Mouse (Mus musculus): ENCODE data around the gene Tmem213.

Gene Tmem213

DNA sequence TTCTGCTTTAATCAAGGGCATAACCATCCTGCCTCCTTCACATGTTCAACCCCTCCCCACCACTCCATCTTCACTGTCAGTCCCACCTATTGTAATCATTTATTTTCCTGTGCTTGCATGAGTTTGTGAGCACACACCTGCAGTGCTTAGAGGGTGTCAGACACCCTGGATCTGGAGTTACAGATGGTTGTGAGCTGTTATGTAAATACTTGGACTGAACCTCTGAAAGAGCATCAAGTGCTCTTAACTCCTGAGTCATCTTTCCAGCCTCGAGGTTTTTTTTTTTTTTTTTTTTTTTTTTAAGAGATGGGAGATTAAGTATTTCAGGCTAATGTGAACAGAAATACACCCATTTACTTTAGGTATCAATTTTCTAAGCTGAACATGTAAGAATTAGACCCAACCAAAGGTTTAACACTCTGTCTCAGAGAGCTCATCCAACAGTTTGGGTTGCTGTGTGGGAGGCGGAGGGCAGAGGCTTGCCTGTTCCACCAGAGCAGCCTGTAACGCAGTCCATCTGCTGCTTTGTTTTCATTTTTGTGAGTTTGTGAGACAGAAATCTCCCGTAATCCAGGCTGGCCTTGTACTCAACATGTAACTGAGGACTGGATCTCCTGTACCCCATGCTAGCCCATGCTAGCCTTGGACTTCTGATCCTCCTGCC is 7.2 kb downstream of the Tmem213 start:
- no peak for DNase-seq (ENCODE audit: low read depth, low spot score)

DNA sequence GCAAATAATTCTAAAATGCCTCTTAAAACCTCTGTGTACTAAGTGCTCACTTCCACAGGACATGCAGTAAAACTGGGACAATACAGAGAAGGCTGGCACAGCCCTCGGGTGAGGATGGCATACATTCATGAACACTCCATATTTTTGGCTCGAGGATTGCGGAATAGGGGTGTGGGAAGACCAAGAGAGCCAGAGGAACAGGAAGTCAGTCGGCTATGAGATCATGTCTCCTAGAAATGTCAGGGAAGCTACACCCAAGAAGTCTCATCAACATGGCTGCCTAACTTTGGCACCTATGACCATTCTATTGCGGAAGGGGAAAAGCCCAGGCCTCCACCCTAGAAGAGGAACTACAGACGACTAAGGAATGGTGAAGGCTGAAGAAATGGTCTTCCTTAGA is 9.3 kb downstream of the Tmem213 start:
- no peak for DNase-seq (ENCODE audit: low read depth, low spot score)

DNA sequence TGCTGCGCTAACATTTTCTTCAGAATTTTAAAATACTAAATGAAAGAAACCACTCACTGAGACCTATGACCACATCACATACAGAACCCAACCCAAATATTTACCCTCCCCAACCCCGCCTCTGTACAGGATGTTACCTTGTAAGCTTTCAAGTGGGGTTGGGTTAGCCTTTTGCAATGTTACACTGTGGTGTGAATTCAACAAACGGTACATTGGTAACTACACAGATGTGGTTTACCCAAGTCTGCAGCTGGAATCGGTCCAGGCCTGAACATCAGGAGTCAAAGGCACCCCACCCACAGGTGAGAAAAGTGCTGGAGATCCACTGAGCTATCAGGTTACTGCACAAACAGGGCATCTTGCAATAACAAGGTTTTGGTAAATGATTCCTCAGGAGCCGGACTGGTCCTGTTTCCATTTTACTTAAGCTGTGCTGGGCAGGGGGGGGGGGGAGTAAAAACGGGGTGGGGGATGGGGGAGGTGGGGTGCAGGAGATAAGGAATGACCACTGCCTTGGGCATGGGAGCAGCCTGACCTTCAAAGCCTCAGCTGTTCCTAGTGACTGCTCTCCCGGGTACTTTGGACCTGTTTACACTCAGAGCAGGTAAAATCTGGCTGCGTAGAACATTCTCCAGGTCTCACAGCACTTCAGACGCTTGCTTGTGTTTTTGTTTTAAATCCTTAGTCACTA is 11.8 kb downstream of the Tmem213 start:
- no peak for DNase-seq (ENCODE audit: low read depth, low spot score)

DNA sequence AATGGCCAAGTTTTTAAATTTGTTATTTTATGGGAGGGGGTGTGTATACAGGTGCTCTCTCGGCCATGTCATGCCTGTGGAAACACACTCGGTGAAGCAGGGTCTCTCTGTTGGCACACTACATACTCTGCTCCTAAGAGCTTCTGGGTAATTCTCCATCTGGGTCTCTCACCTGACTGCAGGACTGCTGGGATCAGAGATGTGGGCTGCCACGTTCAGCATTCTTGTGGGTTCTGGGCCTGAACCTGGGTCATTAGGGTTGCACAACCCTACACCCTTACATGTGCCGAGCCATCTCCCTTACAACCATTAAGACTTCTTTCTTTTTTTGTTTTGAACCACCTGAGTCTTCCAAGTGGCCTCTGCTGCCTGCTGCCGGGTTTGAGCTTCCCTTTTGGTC is 12.8 kb downstream of the Tmem213 start:
- DNase-seq (ENCODE audit: low read depth, low spot score): no peak

DNA sequence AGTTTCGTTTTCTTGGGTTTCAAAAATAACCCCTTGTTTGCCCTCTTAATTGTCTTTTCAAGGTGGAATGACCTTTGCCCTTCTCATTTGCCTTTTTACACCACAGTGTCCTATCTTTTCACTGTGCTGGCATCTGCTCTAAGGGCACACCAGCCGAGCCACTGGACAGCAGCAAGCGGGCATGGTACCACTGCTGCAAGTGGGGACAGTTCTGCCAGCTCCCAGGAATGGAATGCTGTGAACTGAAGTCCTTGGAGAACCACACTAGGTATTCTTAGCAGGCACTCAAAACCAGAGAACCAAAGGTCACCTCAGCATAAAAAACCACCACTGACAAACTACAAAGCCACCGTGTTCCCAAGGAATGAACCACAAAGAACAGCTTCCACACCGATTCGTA is 13.7 kb downstream of the Tmem213 start:
- DNase-seq (ENCODE audit: low read depth, low spot score): no peak

DNA sequence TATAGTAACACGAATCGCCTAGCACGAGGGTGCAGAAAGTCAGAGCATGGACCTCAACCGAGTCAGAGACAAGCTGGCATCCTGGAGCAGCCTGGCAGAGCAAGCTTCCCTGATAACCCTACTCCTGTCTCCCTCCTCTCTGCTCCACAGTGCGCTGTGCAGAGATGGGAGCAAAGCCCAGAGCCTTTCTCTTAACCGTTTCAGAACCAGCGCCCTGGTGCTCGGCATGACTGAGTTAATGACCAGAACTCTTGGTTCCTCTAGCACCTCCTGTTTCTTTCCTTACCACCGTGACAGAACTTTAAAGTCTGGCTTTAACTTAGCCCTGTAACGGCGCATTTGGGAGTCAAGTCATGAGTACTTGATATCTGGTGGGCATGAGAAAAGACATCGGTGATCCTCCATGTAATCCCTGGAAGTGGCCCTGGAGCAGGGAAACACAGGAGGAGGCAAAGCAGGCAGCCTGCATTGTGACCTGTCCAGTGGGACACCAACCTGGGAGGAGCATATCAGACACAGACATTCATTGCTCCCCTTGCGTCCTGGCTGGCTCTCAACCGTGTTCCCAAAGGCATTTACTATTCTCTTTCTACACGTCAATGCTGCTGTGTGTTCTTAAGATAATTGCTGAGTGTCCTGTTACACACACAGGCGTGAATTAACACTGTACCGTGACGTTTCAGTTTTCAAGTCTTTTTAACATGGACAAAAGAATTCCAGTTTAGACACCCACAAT is 14.6 kb downstream of the Tmem213 start:
- no peak for DNase-seq (ENCODE audit: low read depth, low spot score)

DNA sequence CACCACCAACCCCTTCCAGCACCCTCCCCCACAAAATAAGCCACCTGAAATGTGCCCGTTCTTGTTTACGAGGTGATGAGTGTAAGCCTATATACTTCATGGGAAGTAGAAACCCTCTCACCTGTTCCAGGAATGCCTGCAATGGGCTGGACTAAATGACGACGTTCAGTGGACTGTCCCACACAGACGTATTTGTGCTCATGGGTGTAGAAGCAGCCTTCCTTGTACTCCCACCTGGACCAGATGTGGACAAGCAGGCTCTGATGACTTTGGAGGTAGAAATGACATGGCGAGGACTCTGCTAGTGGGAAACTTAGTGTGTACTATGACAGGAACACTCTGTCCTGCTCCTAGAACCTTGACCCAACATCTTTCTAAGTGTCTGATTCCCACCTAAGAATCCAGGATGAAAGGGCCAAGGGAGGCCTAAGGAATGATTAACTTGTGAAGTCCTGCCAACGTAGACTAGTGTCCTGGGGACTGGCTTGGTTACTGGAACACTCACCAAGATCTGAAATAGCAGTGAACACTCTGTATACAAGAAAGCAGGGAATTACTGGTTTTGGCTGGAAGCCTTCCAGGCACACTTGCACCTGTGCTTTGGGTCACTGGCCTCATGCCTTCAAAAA is 15.3 kb downstream of the Tmem213 start, which contains the start of gene Atp6v0a4:
Gene Atp6v0a4 (minus strand): TSS at position 380 of the 629 bp plus-strand sequence.
- DNase-seq (ENCODE audit: low read depth, low spot score): no peak

DNA sequence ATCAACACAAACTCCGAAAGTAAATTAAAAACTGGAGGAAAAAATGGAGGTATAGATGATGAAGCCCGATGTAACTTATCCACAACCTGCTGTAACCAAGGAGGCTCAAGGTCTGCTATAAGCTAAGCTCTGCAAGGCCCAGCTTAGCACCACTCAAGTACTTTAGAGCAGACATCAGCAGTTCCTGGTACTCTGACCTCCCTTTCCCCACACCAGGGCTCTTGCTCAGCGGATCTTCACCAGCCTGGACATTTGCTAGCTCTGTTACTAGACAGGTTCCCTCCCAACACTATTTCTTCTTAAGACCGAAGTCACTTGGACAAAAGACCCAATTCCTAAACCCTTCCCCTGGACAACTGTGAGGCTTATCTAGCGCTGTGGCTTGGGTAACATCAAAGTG is 15.8 kb downstream of the Tmem213 start:
- DNase-seq (ENCODE audit: low read depth, low spot score): no peak

DNA sequence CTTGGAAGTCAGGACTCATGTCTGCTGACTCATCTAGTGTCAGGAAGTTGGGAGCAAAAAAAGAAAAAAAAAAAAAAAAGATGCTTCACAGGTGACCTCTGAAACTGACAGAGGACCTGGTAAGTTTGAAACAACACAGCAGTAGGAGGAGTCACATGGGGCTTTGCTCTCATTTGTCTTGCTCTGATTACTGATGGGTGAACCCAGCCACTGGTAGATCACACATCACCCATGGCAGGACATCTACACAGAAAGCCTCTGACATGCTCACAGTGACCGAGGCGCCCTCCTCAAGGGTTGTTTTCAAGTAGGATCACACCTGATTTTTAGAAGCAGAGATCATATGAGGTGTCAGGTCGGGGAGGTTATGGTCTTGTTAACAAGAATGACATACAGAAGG is 16.4 kb downstream of the Tmem213 start:
- DNase-seq (ENCODE audit: low read depth, low spot score): no peak

DNA sequence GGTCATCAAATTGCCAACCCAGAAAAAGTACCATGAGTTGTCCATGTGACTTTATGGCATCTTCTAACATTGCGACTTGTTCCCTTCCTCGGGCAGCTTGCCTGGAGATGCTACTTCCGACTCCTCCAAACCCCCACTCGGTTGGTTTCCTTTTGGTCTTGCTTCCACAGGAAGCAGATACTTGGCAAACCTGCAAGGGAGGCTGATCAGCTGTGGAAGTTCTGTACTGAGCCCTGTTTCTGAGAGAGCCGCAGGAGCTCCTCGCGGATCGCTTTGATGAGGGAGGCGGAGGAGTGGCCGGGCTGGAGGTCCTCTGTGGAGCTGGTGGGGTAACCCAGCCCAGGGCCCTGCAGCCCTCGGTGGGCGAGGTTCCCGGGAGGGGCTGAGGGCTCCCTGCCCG is 19.1 kb downstream of the Tmem213 start:
- no peak for DNase-seq (ENCODE audit: low read depth, low spot score)

DNA sequence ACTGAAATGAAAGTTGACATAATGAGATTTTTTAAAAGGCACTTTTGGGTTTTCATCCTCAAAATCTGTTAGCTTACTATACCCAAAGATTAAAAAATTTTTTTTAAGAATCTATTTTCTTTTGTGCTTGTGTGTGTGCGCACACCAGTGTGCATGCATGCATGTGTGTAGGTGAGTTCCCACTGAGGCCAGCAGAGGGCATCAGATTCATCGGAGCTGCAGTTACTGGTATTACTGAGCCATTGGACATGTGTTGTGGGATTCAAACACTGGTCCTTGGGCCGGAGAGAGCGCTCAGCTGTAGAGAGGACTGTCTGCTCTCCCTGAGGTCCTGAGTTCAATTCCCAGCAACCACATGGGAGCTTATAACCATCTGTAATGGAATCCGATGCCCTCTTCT is 20.8 kb downstream of the Tmem213 start:
- DNase-seq (ENCODE audit: low read depth, low spot score): peak; percentile 53

DNA sequence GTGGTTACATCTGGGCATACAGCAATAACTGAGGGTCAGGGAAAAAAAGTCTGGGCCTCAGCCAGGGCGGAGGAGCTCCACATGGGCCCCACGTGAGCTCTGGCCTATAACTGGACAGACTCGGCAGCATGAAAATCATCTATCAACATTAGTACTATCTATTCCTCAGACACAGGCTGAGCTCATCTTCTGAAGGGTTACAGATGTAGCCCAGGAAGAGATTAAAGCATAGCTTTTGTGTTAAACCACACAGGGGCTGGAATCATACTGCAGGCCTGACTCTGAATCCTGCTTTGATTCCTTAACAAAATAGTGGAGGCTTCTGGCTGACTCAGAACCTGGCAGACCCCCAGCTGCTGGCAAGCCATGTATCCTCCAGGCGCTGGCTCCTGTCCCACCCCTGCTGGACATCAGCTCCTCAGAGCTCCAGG is 22.8 kb downstream of the Tmem213 start:
- DNase-seq (ENCODE audit: low read depth, low spot score): no peak

DNA sequence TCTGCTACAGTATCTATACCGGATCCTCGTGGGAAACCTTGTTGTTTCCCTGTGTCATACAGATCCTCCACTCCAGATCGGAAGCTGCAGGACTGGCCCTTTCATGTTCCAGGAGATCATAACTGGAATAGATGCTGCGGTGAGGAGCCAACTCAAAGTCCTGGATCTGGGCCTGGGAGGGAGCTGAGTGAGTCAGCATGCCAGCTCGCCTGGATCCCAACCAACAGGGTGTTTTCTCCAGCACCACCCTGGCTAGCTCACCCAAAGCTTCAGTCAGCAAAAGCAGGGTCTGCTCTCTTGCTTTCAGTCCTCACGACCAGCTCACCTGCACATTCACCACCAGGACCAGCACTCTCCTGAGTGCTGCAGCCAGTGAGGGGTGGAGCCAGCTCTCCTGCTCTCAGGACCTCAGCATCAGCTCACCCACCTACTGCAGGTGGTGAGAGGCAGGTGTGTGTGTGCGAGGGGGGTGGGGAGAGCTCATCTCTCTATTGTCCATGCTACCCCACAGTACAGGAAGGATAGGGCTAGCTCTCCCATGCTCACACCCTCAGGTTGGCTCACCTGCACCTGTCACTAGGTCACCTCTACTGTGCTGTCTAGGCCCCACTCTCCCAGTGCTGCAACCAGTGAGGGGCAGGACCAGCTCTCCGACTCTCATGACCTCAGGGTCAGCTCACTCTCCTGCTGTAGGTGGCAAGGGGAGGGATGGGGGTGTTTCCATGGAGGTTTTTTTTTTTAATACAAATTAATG is 25.9 kb downstream of the Tmem213 start:
- no peak for DNase-seq (ENCODE audit: low read depth, low spot score)

DNA sequence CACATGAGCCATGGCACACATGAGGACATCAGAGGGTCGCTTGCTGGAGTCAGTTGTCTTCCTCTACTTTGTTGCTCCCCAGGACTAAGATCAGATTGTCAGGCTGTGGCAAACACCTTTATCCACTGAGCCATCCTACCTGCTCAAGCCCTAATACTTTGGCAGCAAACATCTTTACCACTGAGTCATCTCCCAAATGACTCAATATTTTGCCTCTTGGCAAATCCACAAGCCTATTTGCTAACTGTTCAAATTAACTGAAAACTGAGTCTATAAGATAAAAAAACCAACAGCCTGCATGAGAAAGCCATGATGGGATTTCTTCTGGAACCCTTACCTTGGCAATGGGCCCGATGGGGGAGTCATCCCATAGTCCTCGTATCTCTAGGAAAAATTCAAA is 30.0 kb downstream of the Tmem213 start:
- no peak for DNase-seq (ENCODE audit: low read depth, low spot score)

DNA sequence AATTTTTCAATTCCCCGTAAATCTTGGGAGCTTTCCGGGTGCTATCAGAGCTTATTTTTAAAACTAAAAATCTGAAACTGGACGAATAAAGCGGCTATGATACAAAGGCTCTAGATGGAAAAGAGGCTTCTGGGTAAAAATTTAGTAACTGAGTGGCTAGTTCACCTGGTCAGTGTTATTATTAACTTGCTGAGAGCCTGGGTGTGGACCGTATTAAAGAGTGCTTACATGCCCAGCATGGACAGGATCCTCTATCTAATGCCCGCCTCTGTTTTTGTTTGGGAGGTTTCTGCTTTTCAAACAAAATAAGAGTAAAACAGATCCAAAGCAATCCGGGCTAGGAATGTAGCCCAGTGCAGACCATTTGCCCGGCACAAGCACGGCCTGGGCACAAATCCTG is 31.3 kb downstream of the Tmem213 start:
- DNase-seq (ENCODE audit: low read depth, low spot score): no peak

DNA sequence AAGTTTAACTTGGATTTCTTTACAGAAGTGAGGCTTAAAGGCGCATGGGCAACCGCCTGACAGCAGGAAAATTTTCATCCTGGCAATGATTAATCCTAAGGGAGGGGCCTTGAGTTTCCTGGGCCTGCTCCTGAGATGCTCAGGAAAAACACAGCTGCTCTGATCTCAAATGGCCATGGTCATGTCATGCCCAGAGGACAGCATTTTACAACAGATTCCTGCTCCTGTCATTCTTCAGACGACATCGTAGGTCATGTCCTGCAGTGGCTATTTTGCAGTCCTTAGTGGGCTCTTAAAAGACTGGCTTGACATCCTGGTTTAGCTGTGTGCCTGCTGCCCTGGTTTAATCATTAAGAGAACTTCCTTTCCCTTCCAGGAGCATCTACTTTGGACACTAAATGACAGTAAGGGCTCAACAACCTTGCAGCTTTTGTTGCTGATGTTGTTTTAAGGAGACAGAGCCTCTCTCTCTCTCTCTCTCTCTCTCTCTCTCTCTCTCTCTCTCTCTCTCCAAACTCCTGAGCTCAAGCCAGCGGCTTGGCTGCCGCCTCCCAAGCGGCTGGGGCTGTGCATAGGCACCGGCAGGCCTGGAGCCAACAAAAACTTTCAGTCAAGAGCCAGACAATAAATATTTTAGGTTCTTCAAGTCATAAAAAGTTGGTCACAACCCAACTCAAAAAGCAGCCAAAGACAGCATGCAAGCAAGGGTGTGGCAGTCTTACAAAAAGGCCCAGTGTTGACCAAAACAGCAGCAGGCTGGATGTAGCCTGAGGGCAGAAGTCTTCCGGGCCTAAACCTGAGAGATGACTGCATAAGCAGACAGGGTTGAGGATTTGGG is 35.3 kb downstream of the Tmem213 start:
- DNase-seq (ENCODE audit: low read depth, low spot score): peak; percentile 54

DNA sequence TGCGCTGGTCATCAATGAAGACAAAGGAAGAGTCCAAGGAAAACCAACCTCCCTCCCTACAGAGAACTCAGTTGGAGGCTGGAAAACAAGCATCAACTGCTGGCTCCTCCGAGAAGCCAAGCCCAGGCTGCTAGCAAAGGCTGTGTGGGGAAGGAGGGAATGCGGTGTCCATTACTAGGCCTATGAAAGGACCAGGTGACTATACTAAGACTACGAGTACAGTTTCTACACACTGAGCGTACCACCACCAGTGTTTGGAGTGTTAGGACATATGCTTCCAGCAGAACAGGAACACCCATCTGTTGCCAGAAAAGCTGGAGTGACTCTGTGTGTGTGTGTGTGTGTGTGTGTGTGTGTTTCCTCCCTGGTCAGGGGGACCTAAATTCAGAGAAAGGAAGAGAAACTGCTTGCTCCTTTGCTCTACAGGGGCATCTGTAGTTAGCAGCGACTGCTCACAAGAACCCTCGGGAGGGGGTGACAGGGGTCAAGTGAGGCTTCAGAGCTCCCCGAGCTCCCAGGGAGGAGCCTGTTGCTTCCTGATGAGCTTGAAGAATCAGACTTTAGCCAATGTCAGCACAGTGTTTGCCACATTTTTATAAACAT is 36.5 kb downstream of the Tmem213 start:
- no peak for DNase-seq (ENCODE audit: low read depth, low spot score)

DNA sequence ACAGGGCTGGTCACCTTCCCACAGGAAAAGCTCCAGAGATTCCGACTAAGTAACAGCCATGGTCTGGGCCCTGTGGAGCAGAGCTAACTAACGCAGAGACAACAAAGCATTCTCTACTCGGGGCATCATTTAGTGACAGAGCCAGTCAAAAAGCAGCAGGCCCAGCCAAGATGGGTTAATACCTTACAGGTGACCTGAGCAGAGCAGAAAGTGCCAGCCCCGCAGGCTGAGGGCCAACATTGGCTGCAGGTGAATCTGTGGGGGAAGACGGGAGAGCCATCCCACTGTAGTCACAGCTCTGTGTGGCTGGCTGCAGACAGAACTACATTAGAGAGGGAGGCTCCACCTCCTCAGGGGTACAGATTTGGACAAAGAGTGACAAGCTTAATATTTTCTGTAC is 38.2 kb downstream of the Tmem213 start:
- DNase-seq (ENCODE audit: low read depth, low spot score): no peak

DNA sequence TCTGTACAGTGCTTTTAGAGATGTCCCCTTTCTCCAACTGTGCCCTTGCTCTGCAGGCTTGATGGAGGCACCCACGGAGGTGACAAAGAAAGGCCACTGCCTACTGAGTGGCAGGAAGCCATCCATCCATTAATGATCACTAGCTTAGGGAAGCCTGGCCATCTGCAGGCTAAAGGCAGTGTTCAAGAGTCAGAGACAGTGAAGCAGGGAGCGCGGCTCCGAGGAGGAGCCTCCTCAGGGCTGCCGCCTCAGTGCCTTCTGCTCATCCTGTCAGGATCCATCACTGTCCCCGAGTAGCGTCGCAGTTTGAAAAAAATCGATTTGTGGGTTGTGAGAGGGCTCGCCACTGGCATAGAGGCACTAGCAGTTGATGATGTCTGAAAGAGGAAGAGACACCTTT is 39.6 kb downstream of the Tmem213 start:
- DNase-seq (ENCODE audit: low read depth, low spot score): no peak

DNA sequence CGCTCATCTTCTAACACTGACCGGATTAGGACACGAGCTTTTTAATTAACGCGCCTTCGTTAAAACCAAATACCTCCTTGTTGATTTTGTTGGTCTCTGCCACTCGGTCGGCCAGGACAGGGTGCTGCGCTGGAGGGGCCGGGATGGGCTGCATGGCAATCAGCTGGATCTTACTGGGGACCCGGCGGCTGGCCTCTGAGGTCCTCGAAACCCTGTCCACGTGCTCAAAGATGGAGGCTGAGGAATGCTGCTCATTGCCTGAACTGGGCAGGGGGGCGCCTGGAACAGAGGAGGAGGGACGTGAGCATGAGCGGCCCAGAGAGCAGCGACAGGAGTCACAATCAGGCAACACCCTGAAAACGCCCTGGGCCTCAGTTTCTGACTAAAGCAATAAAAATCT is 40.4 kb downstream of the Tmem213 start:
- DNase-seq (ENCODE audit: low read depth, low spot score): no peak
